Mouse (Mus musculus): ENCODE results near the gene Rngtt.

GRCm38 (mm10) chr4:33494377-33494776 is 184.3 kb downstream of the Rngtt start:
- TF ChIP-seq CTCF (IDR thresholded peaks at IDR 0.05; ENCODE audit: low read depth), result no peak
- TF ChIP-seq EP300 (IDR thresholded peaks at IDR 0.05; ENCODE audit: low read depth), result no peak
